Mouse (Mus musculus) MEL (cell line): ENCODE measurements around the gene Myo3b. TPM values are rescaled to one million over a fixed set of nuclear protein-coding genes. Genes with fewer than 3 reads are reported as not detected.

Experiments used
- DNase-seq: peaks from one replicate; pipeline ENCODE4 v3.0.0; 2011; ENCODE audit warnings: low read depth, low spot score
- H3K27ac ChIP-seq: 2 replicates; pipeline ENCODE4 v1.5.1; 2012; ENCODE audit warnings: low read depth, mild to moderate bottlenecking, control low read depth, low read length, moderate library complexity; ENCODE audit not compliant: control insufficient read depth
- H3K27me3 ChIP-seq, 2 experiments: fragments of 150-350 bp in 1 of 2; sonication (generic) in 1 of 2; 2 replicates each; pipeline ENCODE4 v1.6.1; 2012; ENCODE audit warnings: low read length in 2 of 2, mild to moderate bottlenecking in 2 of 2, improper control_type of control experiment in 1 of 2, moderate library complexity in 1 of 2; ENCODE audit not compliant: insufficient read depth in 2 of 2, control insufficient read depth in 1 of 2
- H3K36me3 ChIP-seq, 2 experiments: 2 replicates each; pipeline ENCODE4 v1.6.1; 2012 to 2014; ENCODE audit warnings: low read length in 2 of 2, improper control_type of control experiment in 1 of 2, inconsistent platforms in 1 of 2, mild to moderate bottlenecking in 1 of 2; ENCODE audit not compliant: insufficient read depth in 2 of 2, control insufficient read depth in 1 of 2
- H3K4me1 ChIP-seq, 2 experiments: fragments of 150-350 bp in 1 of 2; sonication (generic) in 1 of 2; 2 replicates each; pipeline ENCODE4 v1.6.1; 2012; ENCODE audit warnings: low read length in 2 of 2, improper control_type of control experiment in 1 of 2, mild to moderate bottlenecking in 1 of 2; ENCODE audit not compliant: insufficient read depth in 2 of 2, control insufficient read depth in 1 of 2
- H3K4me3 ChIP-seq, 2 experiments: fragments of 150-350 bp in 1 of 2; sonication (generic) in 1 of 2; 2 replicates each; pipeline ENCODE4 v1.5.1; 2012; ENCODE audit warnings: low read depth in 2 of 2, low read length in 2 of 2, mild to moderate bottlenecking in 2 of 2, moderate library complexity in 2 of 2, control low read depth in 1 of 2, improper control_type of control experiment in 1 of 2; ENCODE audit not compliant: control insufficient read depth in 1 of 2, insufficient read depth in 1 of 2
- H3K79me2 ChIP-seq: 2 replicates; pipeline ENCODE4 v1.6.1; 2012; ENCODE audit warnings: mild to moderate bottlenecking, low read length, moderate library complexity; ENCODE audit not compliant: control insufficient read depth, poor library complexity, insufficient read depth
- H3K9ac ChIP-seq: 2 replicates; pipeline ENCODE4 v1.6.1; 2012; ENCODE audit warnings: low read depth, mild to moderate bottlenecking, control low read depth, low read length, moderate library complexity; ENCODE audit not compliant: control insufficient read depth, poor library complexity, severe bottlenecking
- H3K9me3 ChIP-seq: fragments of 150-350 bp; sonication (generic); replicated peaks from 2 replicates; pipeline ENCODE4 v1.6.1; 2012; ENCODE audit warnings: mild to moderate bottlenecking, low read length, improper control_type of control experiment, moderate library complexity; ENCODE audit not compliant: insufficient read depth
- CTCF ChIP-seq, 3 experiments: IDR thresholded peaks in 2 of 3; conservative IDR thresholded peaks in 1 of 3; 2 replicates each; pipeline ENCODE4 v1.5.1; 2011 to 2012; ENCODE audit warnings: low read length in 3 of 3, low read depth in 2 of 3, mild to moderate bottlenecking in 2 of 3, improper control_type of control experiment in 1 of 3, inconsistent platforms in 1 of 3, mixed read lengths in 1 of 3, moderate library complexity in 1 of 3; ENCODE audit not compliant: control insufficient read depth in 1 of 3, insufficient read depth in 1 of 3, poor library complexity in 1 of 3, severe bottlenecking in 1 of 3
- E2F4 ChIP-seq: IDR thresholded peaks from 2 replicates; pipeline ENCODE4 v1.6.1; 2011; ENCODE audit warnings: low read depth, low read length, improper control_type of control experiment, borderline replicate concordance
- ELF1 ChIP-seq: IDR thresholded peaks from 2 replicates; pipeline ENCODE4 v1.6.1; 2014; ENCODE audit warnings: low read depth, mild to moderate bottlenecking, inconsistent platforms, low read length, improper control_type of control experiment, moderate library complexity
- EP300 ChIP-seq, 2 experiments: IDR thresholded peaks; 2 replicates each; pipeline ENCODE4 v1.6.1; 2011; ENCODE audit warnings: improper control_type of control experiment in 2 of 2, low read length in 2 of 2, low read depth in 1 of 2, mild to moderate bottlenecking in 1 of 2
- GABPA ChIP-seq: IDR thresholded peaks from 2 replicates; pipeline ENCODE4 v1.6.1; 2012; ENCODE audit warnings: low read depth, mild to moderate bottlenecking, inconsistent platforms, low read length, improper control_type of control experiment, moderate library complexity
- JUND ChIP-seq: IDR thresholded peaks from 2 replicates; pipeline ENCODE4 v1.6.1; 2011; ENCODE audit warnings: low read depth, mild to moderate bottlenecking, improper control_type of control experiment, low read length
- KAT2A ChIP-seq: conservative IDR thresholded peaks from 2 replicates; pipeline ENCODE4 v1.6.1; 2012; ENCODE audit warnings: low read depth, low read length, improper control_type of control experiment, inconsistent platforms
- MAX ChIP-seq: IDR thresholded peaks from 2 replicates; pipeline ENCODE4 v1.6.1; 2011; ENCODE audit warnings: low read length, improper control_type of control experiment
- MAZ ChIP-seq: IDR thresholded peaks from 2 replicates; pipeline ENCODE4 v1.6.1; 2012; ENCODE audit warnings: low read depth, mild to moderate bottlenecking, inconsistent platforms, low read length, improper control_type of control experiment
- MEF2A ChIP-seq: IDR thresholded peaks from 2 replicates; pipeline ENCODE4 v1.6.1; 2014; ENCODE audit warnings: low read depth, mild to moderate bottlenecking, inconsistent platforms, low read length, improper control_type of control experiment; ENCODE audit not compliant: poor library complexity, insufficient replicate concordance, severe bottlenecking; ENCODE audit errors: extremely low read depth
- MYB ChIP-seq: IDR thresholded peaks from 2 replicates; pipeline ENCODE4 v1.6.1; 2011; ENCODE audit warnings: mild to moderate bottlenecking, low read depth, low read length, improper control_type of control experiment
- MYC ChIP-seq: IDR thresholded peaks from 2 replicates; pipeline ENCODE4 v1.6.1; 2011; ENCODE audit warnings: low read depth, mild to moderate bottlenecking, low read length, improper control_type of control experiment, moderate library complexity
- NELFE ChIP-seq: IDR thresholded peaks from 2 replicates; pipeline ENCODE4 v1.6.1; 2011; ENCODE audit warnings: low read depth, low read length, improper control_type of control experiment
- NRF1 ChIP-seq: IDR thresholded peaks from 2 replicates; pipeline ENCODE4 v1.6.1; 2014; ENCODE audit warnings: low read depth, mild to moderate bottlenecking, inconsistent platforms, low read length, improper control_type of control experiment, moderate library complexity; ENCODE audit not compliant: poor library complexity, insufficient read depth, severe bottlenecking
- POLR2AphosphoS2 ChIP-seq: IDR thresholded peaks from 2 replicates; pipeline ENCODE4 v1.6.1; 2011; ENCODE audit warnings: low read length, improper control_type of control experiment
- RAD21 ChIP-seq: IDR thresholded peaks from 2 replicates; pipeline ENCODE4 v1.6.1; 2011; ENCODE audit warnings: mild to moderate bottlenecking, low read depth, low read length, improper control_type of control experiment
- SIN3A ChIP-seq: IDR thresholded peaks from 2 replicates; pipeline ENCODE4 v1.6.1; 2012; ENCODE audit warnings: low read length, improper control_type of control experiment, inconsistent platforms
- UBTF ChIP-seq: IDR thresholded peaks from 2 replicates; pipeline ENCODE4 v1.6.1; 2012; ENCODE audit warnings: low read depth, mild to moderate bottlenecking, inconsistent platforms, low read length, improper control_type of control experiment, moderate library complexity, borderline replicate concordance; ENCODE audit not compliant: insufficient read depth
- USF1 ChIP-seq: IDR thresholded peaks from 2 replicates; pipeline ENCODE4 v1.6.1; 2014; ENCODE audit warnings: low read depth, mild to moderate bottlenecking, inconsistent platforms, low read length, improper control_type of control experiment, moderate library complexity
- ZKSCAN1 ChIP-seq: IDR thresholded peaks from 2 replicates; pipeline ENCODE4 v1.6.1; 2012; ENCODE audit warnings: low read depth, mild to moderate bottlenecking, inconsistent platforms, low read length, improper control_type of control experiment, moderate library complexity
- ZNF384 ChIP-seq: IDR thresholded peaks from 2 replicates; pipeline ENCODE4 v1.6.1; 2012; ENCODE audit warnings: low read depth, mild to moderate bottlenecking, inconsistent platforms, low read length, improper control_type of control experiment
- polyA plus RNA-seq, 2 experiments: library from polyadenylated mRNA; stranded (reverse) in 1 of 2; unstranded in 1 of 2; fragments of >175 nt in 1 of 2; fragments of >200 nt in 1 of 2; gene quantifications; 2 replicates each; pipeline versions ENCODE4 v1.2.1 to v1.2.4; 2012; ENCODE audit warnings: low replicate concordance in 2 of 2, low read depth in 1 of 2; ENCODE audit not compliant: insufficient read length in 2 of 2, insufficient read depth in 1 of 2, missing spikeins in 1 of 2
- total RNA-seq: library from RNA; depleted of rRNA; stranded (reverse); fragments of 300-350 nt; gene quantifications from 2 replicates; pipeline ENCODE4 v1.2.3, GENCODE M21; 2012

The Myo3b gene
- total and polyA plus RNA-seq, 3 experiments: not detected

DNA sequence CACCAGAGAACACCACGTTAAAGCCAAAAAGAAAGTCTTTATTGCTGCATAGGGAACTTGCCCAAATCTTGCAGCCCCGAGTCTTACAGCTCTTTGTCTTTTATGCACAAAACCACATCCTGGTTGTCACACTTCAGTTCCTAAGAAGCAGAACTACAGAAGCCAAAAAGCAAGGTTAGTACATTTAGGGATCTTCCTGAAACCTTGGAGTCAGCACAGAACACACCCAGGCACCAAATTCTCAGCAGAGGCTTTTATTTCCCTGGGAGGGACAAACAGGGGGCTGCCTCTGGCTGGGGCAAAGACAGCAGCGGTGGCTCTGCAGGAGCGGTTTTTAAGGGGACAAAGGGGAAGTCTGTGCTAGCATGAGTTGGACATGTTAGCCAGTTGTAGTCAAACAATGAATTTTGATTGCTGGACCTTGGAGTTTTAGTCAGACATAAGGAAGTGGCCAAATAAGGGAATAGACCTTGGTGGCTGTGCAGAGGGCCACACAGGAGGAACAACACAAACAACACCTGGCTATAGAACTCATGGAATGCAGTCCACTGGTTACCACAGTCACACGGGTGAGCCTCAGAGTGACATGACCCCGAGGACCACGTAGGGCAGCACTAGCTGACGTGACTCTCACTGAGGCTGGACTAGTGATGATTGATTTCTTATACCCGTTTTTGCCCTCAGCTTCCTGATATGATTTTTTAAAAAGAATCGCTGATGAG is 53.0 kb downstream of the Myo3b start:
- TF ChIP-seq NELFE: no peak
- no peak for TF ChIP-seq MAZ
- no peak for TF ChIP-seq SIN3A
- no peak for TF ChIP-seq EP300 (IDR thresholded peaks at IDR 0.05; ENCODE audit: low read depth in 1 of 2, low read length in 2 of 2)
- TF ChIP-seq MYB: no peak
- TF ChIP-seq POLR2AphosphoS2: no peak
- no peak for TF ChIP-seq USF1
- TF ChIP-seq JUND: no peak
- TF ChIP-seq MEF2A: no peak
- Histone ChIP-seq H3K27ac (no peak overlapping the region), H3K27me3 (no peaks in the 10 kb centered on the region; a peak in 1 of 4 replicates), H3K9ac (no peak overlapping the region), H3K4me1 (no peaks in the 10 kb centered on the region), H3K79me2 (no peaks in the 10 kb centered on the region), H3K36me3 (no peaks in the 10 kb centered on the region), H3K9me3 (no peaks in the 10 kb centered on the region), H3K4me3 (no peak overlapping the region)
- peak; percentile 5 for DNase-seq

GRCm38 (mm10) chr2:70092665-70093064 is 53.7 kb downstream of the Myo3b start:
- H3K79me2 ChIP-seq: no peaks in the 10 kb centered on the region
- no peak overlapping the region for H3K27ac ChIP-seq
- H3K4me3 ChIP-seq: no peak overlapping the region
- H3K9ac ChIP-seq: no peak overlapping the region
- H3K4me1 ChIP-seq: no peaks in the 10 kb centered on the region
- no peaks in the 10 kb centered on the region for H3K9me3 ChIP-seq
- H3K36me3 ChIP-seq: no peaks in the 10 kb centered on the region
- DNase-seq: no peak
- no peak for TF ChIP-seq E2F4
- TF ChIP-seq GABPA: no peak
- TF ChIP-seq RAD21: no peak
- no peak for TF ChIP-seq KAT2A
- no peak for TF ChIP-seq MYC
- TF ChIP-seq JUND: no peak
- no peak for TF ChIP-seq ZKSCAN1
- TF ChIP-seq CTCF (IDR thresholded peaks at IDR 0.05 in 2 of 3, conservative IDR thresholded peaks at IDR 0.05 in 1 of 3; ENCODE audit: control insufficient read depth in 1 of 3, insufficient read depth in 1 of 3, low read depth in 2 of 3, low read length in 3 of 3, poor library complexity in 1 of 3, severe bottlenecking in 1 of 3): no peak
- no peak for TF ChIP-seq UBTF
- TF ChIP-seq MAX: no peak
- TF ChIP-seq NRF1: no peak
- no peak for TF ChIP-seq ZNF384
- no peak for TF ChIP-seq USF1
- TF ChIP-seq ELF1: no peak
- H3K27me3 ChIP-seq: no peaks in the 10 kb centered on the region; a peak in 1 of 4 replicates
